Mouse (Mus musculus): ENCODE measurements around the gene Tbx6. TPM values are rescaled to one million over a fixed set of nuclear protein-coding genes. Genes with fewer than 3 reads are reported as not detected.
A peak's percentile ranks its signal among the peaks of the same experiment; 100 is the strongest.

Tbx6 gene
- polyA plus RNA-seq, 1 experiment = 2.8 TPM

GRCm38 (mm10) chr7:126798127-126799049, 17.1 kb downstream of the Tbx6 start:
- Histone ChIP-seq H3K27ac (ENCODE audit: insufficient read depth, low read depth, low read length) (peak overlapping the region; percentile 87), H3K4me1 (ENCODE audit: control insufficient read depth, insufficient read depth, low read length) (peaks cover 37% of the 10 kb centered on the region), H3K4me3 (ENCODE audit: insufficient read depth, low read length) (peak overlapping the region; percentile 74)
- TF ChIP-seq CTCF (IDR thresholded peaks at IDR 0.05; ENCODE audit: low read depth, low read length) = no peak
- no peak for TF ChIP-seq POLR2A (IDR thresholded peaks at IDR 0.05; ENCODE audit: borderline replicate concordance, low read depth, low read length)

DNA sequence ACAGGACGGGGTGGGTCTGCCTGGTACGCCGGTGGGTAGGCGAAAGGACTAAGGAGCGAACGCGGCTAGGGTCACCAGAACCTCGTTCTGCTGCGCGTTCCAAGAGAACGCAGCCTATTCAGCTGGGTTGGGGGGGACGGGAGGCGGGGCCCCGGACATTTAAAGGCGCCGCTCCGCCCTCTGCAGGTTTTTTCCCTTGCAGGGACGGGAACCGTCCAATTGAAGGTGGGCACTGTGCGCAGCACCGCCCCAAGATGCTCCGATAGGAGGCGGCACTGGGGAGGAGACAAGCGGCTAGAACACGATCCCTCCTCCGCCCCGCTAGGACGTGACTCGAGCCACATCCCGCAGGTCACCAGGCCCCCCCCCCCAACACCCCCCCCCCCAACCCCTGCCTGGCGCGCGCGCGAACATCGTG, 17.8 kb downstream of the Tbx6 start:
- H3K4me1 ChIP-seq (ENCODE audit: control insufficient read depth, insufficient read depth, low read length) = peaks cover 42% of the 10 kb centered on the region
- peak overlapping the region; percentile 89 for H3K27ac ChIP-seq (ENCODE audit: insufficient read depth, low read depth, low read length)
- peak overlapping the region; percentile 74 for H3K4me3 ChIP-seq (ENCODE audit: insufficient read depth, low read length)
- TF ChIP-seq POLR2A (IDR thresholded peaks at IDR 0.05; ENCODE audit: borderline replicate concordance, low read depth, low read length) (peak; percentile 59; the same call in 1 of the 2 replicates), CTCF (IDR thresholded peaks at IDR 0.05; ENCODE audit: low read depth, low read length) (no peak)

DNA sequence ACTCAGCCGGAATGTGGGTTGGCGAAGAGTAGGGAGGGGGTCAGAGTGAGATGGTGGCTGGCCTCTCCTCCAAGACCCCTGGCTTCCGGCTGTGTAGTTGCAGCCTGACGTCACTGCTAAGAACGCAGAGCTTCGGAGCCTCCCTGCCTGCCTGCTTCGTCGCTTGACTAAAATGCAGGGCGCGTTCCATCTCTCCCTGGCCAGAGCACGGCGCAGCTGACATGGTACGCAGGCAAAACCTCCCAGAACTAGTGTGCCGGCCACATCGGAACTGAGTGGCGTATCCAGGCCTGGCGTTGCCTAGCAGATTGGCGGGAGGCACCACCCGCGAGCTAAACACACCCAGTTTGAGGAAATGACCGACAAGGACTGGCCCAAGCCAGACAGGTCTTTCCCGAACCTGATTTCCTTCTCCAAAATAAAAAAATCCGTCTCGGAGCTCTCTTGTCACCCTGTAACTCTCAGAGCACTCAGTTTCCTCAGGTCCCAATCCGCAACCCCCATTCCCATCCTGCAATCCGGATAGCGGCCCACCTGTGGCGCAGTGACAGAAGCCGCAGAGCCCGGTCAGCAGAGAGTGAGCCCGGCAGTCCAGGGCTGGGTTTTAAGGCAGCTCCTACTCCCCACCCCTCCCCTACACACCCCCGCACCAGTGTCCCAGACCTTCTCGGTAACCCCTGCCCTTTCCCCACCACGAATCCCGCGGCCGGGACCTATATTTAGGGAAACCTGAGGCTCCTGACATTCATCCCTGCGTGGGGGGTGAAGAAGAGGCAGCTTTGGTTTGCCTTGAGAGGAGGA, 18.4 kb downstream of the Tbx6 start:
- H3K4me1 ChIP-seq (ENCODE audit: control insufficient read depth, insufficient read depth, low read length) = peaks cover 43% of the 10 kb centered on the region
- H3K27ac ChIP-seq (ENCODE audit: insufficient read depth, low read depth, low read length) = peak overlapping the region; percentile 89
- no peak for TF ChIP-seq POLR2A (IDR thresholded peaks at IDR 0.05; ENCODE audit: borderline replicate concordance, low read depth, low read length)
- no peak for TF ChIP-seq CTCF (IDR thresholded peaks at IDR 0.05; ENCODE audit: low read depth, low read length)
- H3K4me3 ChIP-seq (ENCODE audit: insufficient read depth, low read length) = peak overlapping the region; percentile 73

DNA sequence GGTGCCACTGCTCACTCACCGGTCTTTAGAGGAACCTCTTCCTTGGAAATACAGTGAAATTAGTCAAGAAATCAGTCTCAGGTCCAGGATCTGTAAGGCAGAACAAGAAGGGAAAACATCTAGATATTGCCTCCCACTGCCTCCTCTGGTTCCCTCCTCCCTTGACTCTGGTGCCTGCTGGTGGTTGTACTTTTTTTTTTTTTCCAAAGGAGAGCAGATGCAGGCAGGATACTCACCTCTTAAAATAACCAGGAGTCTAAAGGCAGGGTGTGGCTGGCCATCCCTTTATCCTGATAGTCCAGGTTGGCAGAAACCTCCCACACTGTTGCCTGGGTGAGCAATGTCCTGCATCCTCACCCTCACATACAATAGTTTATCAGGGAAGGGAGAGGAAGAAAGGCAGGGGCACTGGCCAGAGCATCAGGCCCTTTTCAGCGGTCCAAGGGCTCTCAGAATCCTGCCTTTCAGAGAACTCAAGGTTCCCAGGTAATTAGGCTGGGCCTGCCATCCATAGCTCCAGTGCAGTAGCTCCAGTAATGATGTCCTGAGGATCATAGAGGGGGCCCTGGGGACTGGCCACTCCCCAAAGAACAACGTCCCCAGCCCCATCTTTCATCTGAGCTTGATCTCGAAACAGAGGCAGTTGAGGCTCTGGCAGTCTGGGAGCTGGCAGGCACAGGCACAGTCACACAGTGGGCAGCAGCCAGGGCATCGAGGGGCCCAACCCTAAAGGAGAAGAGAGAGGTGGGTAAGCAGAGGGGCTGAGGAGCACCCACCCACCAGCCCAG, 19.2 kb downstream of the Tbx6 start:
- Histone ChIP-seq H3K27ac (ENCODE audit: insufficient read depth, low read depth, low read length) (peak overlapping the region; percentile 89), H3K4me3 (ENCODE audit: insufficient read depth, low read length) (peak overlapping the region; percentile 73), H3K4me1 (ENCODE audit: control insufficient read depth, insufficient read depth, low read length) (peaks cover 40% of the 10 kb centered on the region)
- TF ChIP-seq POLR2A (IDR thresholded peaks at IDR 0.05; ENCODE audit: borderline replicate concordance, low read depth, low read length) (no peak), CTCF (IDR thresholded peaks at IDR 0.05; ENCODE audit: low read depth, low read length) (no peak)

- no peak overlapping the region for H3K4me3 ChIP-seq (ENCODE audit: insufficient read depth, low read length)
- peaks cover 38% of the 10 kb centered on the region for H3K4me1 ChIP-seq (ENCODE audit: control insufficient read depth, insufficient read depth, low read length)
- TF ChIP-seq POLR2A (IDR thresholded peaks at IDR 0.05; ENCODE audit: borderline replicate concordance, low read depth, low read length) (no peak), CTCF (IDR thresholded peaks at IDR 0.05; ENCODE audit: low read depth, low read length) (no peak)
- no peak overlapping the region for H3K27ac ChIP-seq (ENCODE audit: insufficient read depth, low read depth, low read length)
Measured at GRCm38 (mm10) chr7:126801057-126801422, 19.8 kb downstream of the Tbx6 start.

- no peak for TF ChIP-seq CTCF (IDR thresholded peaks at IDR 0.05; ENCODE audit: low read depth, low read length)
- TF ChIP-seq POLR2A (IDR thresholded peaks at IDR 0.05; ENCODE audit: borderline replicate concordance, low read depth, low read length) = no peak
- Histone ChIP-seq H3K4me1 (ENCODE audit: control insufficient read depth, insufficient read depth, low read length) (peaks cover 38% of the 10 kb centered on the region), H3K27ac (ENCODE audit: insufficient read depth, low read depth, low read length) (peak overlapping the region; percentile 28), H3K4me3 (ENCODE audit: insufficient read depth, low read length) (no peak overlapping the region)
Measured at GRCm38 (mm10) chr7:126802134-126802889, 21.0 kb downstream of the Tbx6 start.

DNA sequence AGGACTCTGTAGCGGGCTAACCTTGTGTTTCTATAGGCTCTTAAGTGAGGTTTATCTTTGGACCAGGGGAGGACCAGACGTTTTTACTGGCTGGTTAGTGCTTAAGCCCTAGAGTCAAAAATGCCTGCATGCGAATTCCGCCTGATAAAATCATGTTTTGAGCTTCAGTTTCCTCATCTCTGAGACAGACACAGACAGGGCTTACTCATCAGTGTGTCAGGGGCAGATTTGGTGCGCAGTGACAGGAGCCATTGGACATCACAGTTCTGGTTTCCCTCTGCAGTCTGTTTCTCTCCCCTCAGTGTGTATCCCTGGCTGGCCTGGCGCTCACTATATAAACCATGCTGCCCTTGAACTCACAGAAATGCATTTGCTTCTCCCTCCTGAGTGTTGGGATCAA, 21.9 kb downstream of the Tbx6 start:
- peak overlapping the region; percentile 22 for H3K27ac ChIP-seq (ENCODE audit: insufficient read depth, low read depth, low read length)
- peaks cover 43% of the 10 kb centered on the region for H3K4me1 ChIP-seq (ENCODE audit: control insufficient read depth, insufficient read depth, low read length)
- TF ChIP-seq POLR2A (IDR thresholded peaks at IDR 0.05; ENCODE audit: borderline replicate concordance, low read depth, low read length) (no peak), CTCF (IDR thresholded peaks at IDR 0.05; ENCODE audit: low read depth, low read length) (no peak)
- H3K4me3 ChIP-seq (ENCODE audit: insufficient read depth, low read length) = no peak overlapping the region

- TF ChIP-seq CTCF (IDR thresholded peaks at IDR 0.05; ENCODE audit: low read depth, low read length) (no peak), POLR2A (IDR thresholded peaks at IDR 0.05; ENCODE audit: borderline replicate concordance, low read depth, low read length) (no peak)
- H3K4me1 ChIP-seq (ENCODE audit: control insufficient read depth, insufficient read depth, low read length) = peaks cover 43% of the 10 kb centered on the region
- no peak overlapping the region for H3K4me3 ChIP-seq (ENCODE audit: insufficient read depth, low read length)
- no peak overlapping the region; the same call in 1 of the 2 replicates for H3K27ac ChIP-seq (ENCODE audit: insufficient read depth, low read depth, low read length)
Measured at GRCm38 (mm10) chr7:126803751-126804150, 22.5 kb downstream of the Tbx6 start.

GRCm38 (mm10) chr7:126806956-126807355, 25.7 kb downstream of the Tbx6 start:
- H3K4me3 ChIP-seq (ENCODE audit: insufficient read depth, low read length) = no peak overlapping the region
- no peak overlapping the region for H3K27ac ChIP-seq (ENCODE audit: insufficient read depth, low read depth, low read length)
- TF ChIP-seq CTCF (IDR thresholded peaks at IDR 0.05; ENCODE audit: low read depth, low read length) (no peak), POLR2A (IDR thresholded peaks at IDR 0.05; ENCODE audit: borderline replicate concordance, low read depth, low read length) (no peak)
- peaks cover 29% of the 10 kb centered on the region for H3K4me1 ChIP-seq (ENCODE audit: control insufficient read depth, insufficient read depth, low read length)

Data from bone marrow macrophage, adult 2 months (primary cell).